Mouse (Mus musculus): Measurements from ENCODE around the gene Jkamp.

Jkamp gene

DNA sequence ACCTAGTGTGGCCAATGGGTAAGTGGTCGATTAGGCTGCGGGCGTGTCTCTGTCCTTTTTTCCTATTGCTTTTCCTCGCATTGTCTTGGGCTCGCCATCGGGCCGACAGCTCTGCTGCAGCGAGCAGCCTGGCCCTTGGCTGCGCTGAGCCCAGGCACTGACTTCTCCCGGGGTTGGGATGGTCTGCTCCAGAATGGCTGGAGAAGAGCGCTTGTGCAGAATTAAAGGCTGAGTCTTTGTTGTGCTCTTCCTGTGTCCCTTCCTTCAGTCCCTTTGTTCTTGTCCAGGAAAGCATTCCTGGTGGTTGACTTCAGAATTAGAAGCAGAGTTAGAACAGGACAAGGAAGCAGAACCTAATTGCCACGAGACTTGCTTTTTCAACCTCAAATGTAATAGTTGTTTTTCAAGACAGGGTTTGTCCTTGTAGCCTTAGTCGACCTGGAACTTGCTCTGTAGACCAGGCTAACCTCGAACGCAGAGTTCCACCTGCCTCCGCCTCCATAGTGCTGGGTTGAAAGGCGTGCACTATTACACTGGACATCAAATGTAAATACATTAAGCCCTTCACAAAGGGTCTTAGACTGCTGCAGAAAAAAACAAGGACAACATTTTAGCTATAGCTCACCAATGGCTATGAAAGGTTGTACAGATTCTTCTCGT, 907 bp downstream of the Jkamp start:
- no peak for DNase-seq (ENCODE audit: low spot score)

DNA sequence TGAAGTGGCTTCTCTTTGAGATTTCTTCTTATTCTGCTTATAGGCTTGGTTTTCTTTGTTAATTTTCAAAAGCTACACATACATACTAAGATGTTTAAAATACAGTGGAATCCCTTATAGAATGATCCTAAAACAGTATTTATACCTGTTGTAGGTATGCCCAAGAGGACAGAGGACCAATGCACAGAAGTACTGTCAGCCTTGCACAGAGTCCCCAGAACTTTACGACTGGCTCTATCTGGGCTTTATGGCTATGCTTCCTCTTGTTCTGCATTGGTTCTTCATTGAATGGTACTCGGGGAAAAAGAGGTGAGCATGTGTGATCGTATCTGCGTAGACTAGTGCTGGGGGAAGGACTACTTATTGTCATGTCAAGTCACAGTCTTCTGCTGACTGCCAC, 4.4 kb downstream of the Jkamp start:
- DNase-seq (ENCODE audit: low spot score), result no peak

GRCm38 (mm10) chr12:72096966-72097365, 11.6 kb downstream of the Jkamp start:
- no peak for DNase-seq (ENCODE audit: low spot score)

DNA sequence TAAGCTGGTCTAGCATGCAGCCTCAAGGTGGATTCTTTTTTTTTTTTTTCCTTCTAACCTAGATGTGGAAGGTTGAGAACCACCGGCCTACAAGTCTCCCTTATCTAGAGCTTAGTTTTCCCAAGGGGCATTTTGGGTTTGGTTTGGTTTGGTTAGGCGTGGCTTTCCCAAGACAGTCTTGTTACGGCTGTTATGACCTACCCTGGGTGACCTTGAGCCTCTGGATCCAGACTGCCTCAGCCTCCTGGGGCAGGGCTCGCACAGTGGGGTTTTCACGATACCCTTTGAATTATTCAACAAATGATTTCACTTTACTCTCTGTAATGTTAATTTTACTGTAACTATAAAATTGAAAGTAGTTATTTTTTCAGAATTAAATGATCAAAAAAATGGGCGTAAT, 17.4 kb downstream of the Jkamp start:
- DNase-seq (ENCODE audit: low spot score), result no peak

- no peak for DNase-seq (ENCODE audit: low spot score)
Observed at GRCm38 (mm10) chr12:72104027-72104426, 18.6 kb downstream of the Jkamp start.

DNA sequence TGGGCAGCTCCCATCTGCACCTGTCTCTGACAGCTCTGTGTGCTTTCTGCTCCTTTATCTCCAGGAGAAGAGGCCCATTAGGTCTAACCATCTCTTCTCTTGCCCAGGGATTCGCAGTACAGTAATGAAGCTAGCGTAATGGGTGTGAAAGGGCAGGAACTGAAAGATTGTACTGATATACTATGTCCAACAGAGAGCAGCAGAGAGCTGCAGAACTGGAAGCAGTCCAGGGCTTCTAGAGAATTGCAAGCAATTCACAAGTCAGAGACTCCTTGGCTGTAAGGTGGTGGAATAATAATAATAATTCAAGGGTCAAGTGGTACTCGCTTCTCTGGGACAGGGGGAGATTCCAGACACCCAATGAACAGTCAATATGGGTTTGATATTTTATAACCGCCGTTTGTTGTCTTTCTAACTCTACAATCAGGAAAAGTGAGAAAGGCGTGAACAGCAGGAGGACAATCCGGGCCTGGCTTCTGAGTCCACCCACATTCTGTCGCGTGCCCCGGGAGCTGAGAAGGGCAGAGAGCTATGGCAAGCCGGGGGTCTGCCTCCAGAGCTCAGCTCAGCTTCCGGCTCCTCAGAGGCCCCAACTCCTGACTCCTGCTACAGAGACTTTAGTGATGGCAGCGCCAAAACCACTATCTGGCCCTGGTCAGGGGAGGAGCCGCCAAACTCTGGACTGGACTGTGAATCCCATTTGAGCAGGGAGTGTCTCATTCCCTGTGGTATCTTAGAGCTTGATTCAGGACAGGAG, 19.3 kb downstream of the Jkamp start:
- peak; percentile 87 for DNase-seq (ENCODE audit: low spot score)

- no peak for DNase-seq (ENCODE audit: low spot score)
Observed at GRCm38 (mm10) chr12:72115126-72115525, 29.7 kb downstream of the Jkamp start.

GRCm38 (mm10) chr12:72115686-72116345, 30.4 kb downstream of the Jkamp start:
- no peak for DNase-seq (ENCODE audit: low spot score)

DNA sequence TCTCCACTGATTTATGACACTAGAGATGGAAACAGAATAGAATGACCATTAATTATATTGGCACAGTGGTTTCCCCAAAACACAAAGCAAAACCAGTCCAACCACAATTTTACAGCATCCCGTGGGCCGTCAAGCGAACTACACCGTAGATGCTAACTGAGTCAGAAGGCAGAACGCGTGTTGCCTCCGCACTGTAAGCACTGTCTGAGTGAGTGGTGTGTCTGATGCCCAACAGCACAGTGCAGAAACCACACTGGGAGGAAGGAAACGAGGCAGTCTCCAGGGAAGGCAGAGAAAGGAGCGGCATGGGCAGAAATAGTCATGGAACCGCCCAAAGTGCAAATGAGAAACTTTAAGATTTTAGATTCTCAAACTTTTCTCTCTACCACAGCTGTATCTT, 43.8 kb downstream of the Jkamp start:
- no peak for DNase-seq (ENCODE audit: low spot score)

- DNase-seq (ENCODE audit: low spot score), result no peak
Observed at GRCm38 (mm10) chr12:72150786-72151185, 65.4 kb downstream of the Jkamp start.
